In genomic region chr8:121652774-121653323, GRCm38 (mm10) we compare ENCODE assay signal across 8 mouse cellular contexts. TPM values are rescaled to one million over a fixed set of nuclear protein-coding genes. Genes with fewer than 3 reads are reported as not detected.
A peak's percentile ranks its signal among the peaks of the same experiment; 100 is the strongest.
DNase-seq lines count a peak whose midpoint lies in the region; TF ChIP-seq lines count a peak whose summit lies in the region.

Gene Zcchc14 (minus strand): TSS chr8:121652901.

- no peak for TF ChIP-seq CTCF in cortical plate, adult 2 months (IDR thresholded peaks at IDR 0.05; ENCODE audit: extremely low read depth, insufficient read depth, low read length)
- no peak for TF ChIP-seq CTCF in left cerebral cortex, adult 2 months (IDR thresholded peaks at IDR 0.05)

- intact Hi-C loops in left cerebral cortex, adult 2 months (cut with DNase I), result loop anchor here (2.0 to 5.0 kb wide), 2 partner anchors 78 to 254 kb away; partner anchors contain the start of gene Slc7a5

- H3K4me1 ChIP-seq in cortical plate, adult 2 months (ENCODE audit: control insufficient read depth, insufficient read depth, low read length), result peaks cover 12% of the 10 kb centered on the region; the same call in 1 of the 2 replicates

- peak; percentile 99 for DNase-seq in adrenal gland, postnatal 10 days
- DNase-seq in gastrocnemius, postnatal 10 days, result peak; percentile 97
- peak; percentile 90 for DNase-seq in hindlimb bud, embryonic 11.5 days (ENCODE audit: extremely low spot score, low read depth, low spot score)
- DNase-seq in left cerebral cortex, adult 2 months (ENCODE audit: extremely low spot score in 1 of 2, low spot score in 2 of 2), result peak; percentile 97 to 99
- peak; percentile 97 to 100 for DNase-seq in lung, postnatal 4 days
- DNase-seq in right cerebral cortex, postnatal 10 days (ENCODE audit: low spot score in 2 of 2), result peak; percentile 100
- peak; percentile 97 for DNase-seq in yolk sac, embryonic 10.5 days (ENCODE audit: low spot score)

- H3K4me3 ChIP-seq in cortical plate, adult 2 months (ENCODE audit: insufficient read depth, low read length), result peak within 1 kb of the TSS; percentile 100
- peak within 1 kb of the TSS; percentile 83 for H3K4me3 ChIP-seq in left cerebral cortex, adult 2 months

- peak; percentile 56; the same call in 1 of the 2 replicates for TF ChIP-seq POLR2A in cortical plate, adult 2 months (IDR thresholded peaks at IDR 0.05; ENCODE audit: extremely low read depth, insufficient read depth, low read length)

- H3K27ac ChIP-seq in cortical plate, adult 2 months (ENCODE audit: insufficient read depth, low read length), result peak within 1 kb of the TSS; percentile 92
- H3K27ac ChIP-seq in left cerebral cortex, adult 2 months, result peak within 1 kb of the TSS; percentile 99

RNA-seq across cellular contexts. Expression of gene Zcchc14, which starts in this region (rescaled TPM):
- total RNA-seq in adrenal gland, postnatal 10 days (2021), result 10 to 100 TPM; 38.0 to 47.6 TPM
- polyA plus RNA-seq in cortical plate, adult 2 months (2012; rRNA removed), result 34.3 and 36.3 TPM in 2 replicates
- 10 to 100 TPM; 25.0 to 33.1 TPM for total RNA-seq in gastrocnemius, postnatal 10 days (2021)
- total RNA-seq in left cerebral cortex, adult 2 months (2021), result 10 to 100 TPM; 69.6 to 72.8 TPM

Comparison
In these comparisons a context has a peak if more than half of its experiments do, and no peak if none do; other contexts are left out.
1. Peak in every context shown above with its lines: DNase-seq, H3K4me3 ChIP-seq and H3K27ac ChIP-seq.